ENCODE assay signal across 12 mouse cellular contexts in the genomic region with DNA sequence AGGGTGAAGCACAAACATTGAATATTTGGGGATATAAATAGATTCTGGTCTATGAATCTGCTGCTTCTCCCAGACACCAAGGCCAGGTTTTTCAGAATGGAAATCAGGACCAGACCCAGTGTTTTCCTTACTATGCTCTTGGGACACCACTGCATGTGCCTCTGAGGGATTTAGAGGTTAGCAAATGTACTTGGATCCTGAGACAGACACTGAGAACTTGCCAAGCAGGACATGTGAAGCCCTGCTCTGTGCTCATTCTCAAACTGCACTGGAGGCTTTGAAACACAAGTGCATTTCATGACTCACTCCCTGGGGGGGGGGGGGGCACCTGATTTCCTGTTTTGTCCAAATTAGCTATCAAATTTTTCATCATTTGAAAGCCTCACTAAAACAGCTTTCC. TPM values are rescaled to one million over a fixed set of nuclear protein-coding genes. Genes with fewer than 3 reads are reported as not detected.
A peak's percentile ranks its signal among the peaks of the same experiment; 100 is the strongest.
DNase-seq lines count a peak whose midpoint lies in the region; ATAC-seq lines count a peak whose summit lies in the region.
"Had no signal": no experiment of that assay in that cellular context is flagged by ENCODE, and none has a peak within 500 bp of the region (broad histone marks: within the 10 kb centered on the region; RNA-seq: fewer than 3 reads in every experiment).

No protein-coding gene starts in this region.

- H3K27me3 ChIP-seq in forebrain, embryonic 13.5 days = peaks cover 12% of the 10 kb centered on the region; the same call in 1 of the 2 replicates
- peaks cover 9% of the 10 kb centered on the region; the same call in 1 of the 2 replicates for H3K27me3 ChIP-seq in midbrain, embryonic 15.5 days (replicated peaks)
- H3K27me3 ChIP-seq: heart, embryonic 13.5 days had no signal

- DNase-seq in heart, adult 18-20 months = peak; percentile 7 to 55
- DNase-seq in heart, postnatal 25 days (ENCODE audit: low spot score) = no peak
- peak; percentile 72 for DNase-seq in NIH3T3 (ENCODE audit: low read depth)
- DNase-seq in cerebellum, adult 11-12 months = no peak
- no peak for DNase-seq in right cerebral cortex, postnatal 14 days
- DNase-seq in kidney, adult 9 months = no peak
- DNase-seq: kidney, postnatal 36 days had no signal

- H3K4me3 ChIP-seq in forebrain, embryonic 13.5 days = no peak overlapping the region
- H3K4me3 ChIP-seq in midbrain, embryonic 15.5 days = no peak overlapping the region
- H3K4me3 ChIP-seq: heart, embryonic 13.5 days had no signal

- H3K4me1 ChIP-seq in forebrain, embryonic 13.5 days = no peaks in the 10 kb centered on the region
- peaks cover 3% of the 10 kb centered on the region; the same call in 1 of the 2 replicates for H3K4me1 ChIP-seq in midbrain, embryonic 15.5 days
- H3K4me1 ChIP-seq: heart, embryonic 13.5 days had no signal

- peak; percentile 41; the same call in 1 of the 2 replicates for ATAC-seq in forebrain, embryonic 13.5 days
- no peak for ATAC-seq in midbrain, embryonic 15.5 days (replicated peaks)
- ATAC-seq: lung, postnatal 0 days had no signal

- no peak overlapping the region for H3K9ac ChIP-seq in forebrain, embryonic 13.5 days
- no peak overlapping the region for H3K9ac ChIP-seq in midbrain, embryonic 15.5 days
- H3K9ac ChIP-seq: heart, embryonic 13.5 days had no signal

- intact Hi-C loops in heart, postnatal 25 days (cut with DNase I) = no loop called here

- H3K36me3 ChIP-seq in forebrain, embryonic 13.5 days (ENCODE audit: poor library complexity, severe bottlenecking) = no peaks in the 10 kb centered on the region
- no peaks in the 10 kb centered on the region for H3K36me3 ChIP-seq in midbrain, embryonic 15.5 days (replicated peaks)
- H3K36me3 ChIP-seq: heart, embryonic 13.5 days had no signal

- no peaks in the 10 kb centered on the region for H3K9me3 ChIP-seq in forebrain, embryonic 13.5 days (replicated peaks)
- no peaks in the 10 kb centered on the region for H3K9me3 ChIP-seq in midbrain, embryonic 15.5 days
- H3K9me3 ChIP-seq: heart, embryonic 13.5 days had no signal

- peak overlapping the region; percentile 28; the same call in 1 of the 2 replicates for H3K4me2 ChIP-seq in forebrain, embryonic 13.5 days
- no peak overlapping the region for H3K4me2 ChIP-seq in midbrain, embryonic 15.5 days
- H3K4me2 ChIP-seq: heart, embryonic 13.5 days had no signal

- H3K27ac ChIP-seq in forebrain, embryonic 13.5 days = peak overlapping the region; percentile 40; the same call in 1 of the 2 replicates
- H3K27ac ChIP-seq in midbrain, embryonic 15.5 days = peak overlapping the region; percentile 4; the same call in 1 of the 2 replicates
- H3K27ac ChIP-seq: heart, embryonic 13.5 days; stomach, postnatal 0 days had no signal

RNA-seq across cellular contexts. Expression of a gene that starts 37.5 kb away (rescaled TPM):
- not detected for total RNA-seq in heart, adult 18-20 months (2021)
- total RNA-seq in heart, postnatal 25 days (2021) = not detected
- polyA plus RNA-seq in forebrain, embryonic 13.5 days (2015; fragmentation: Nextera tagmentation; extraction: Ambion mirVana) = 1.3 and 2.3 TPM in 2 replicates
- polyA plus RNA-seq in midbrain, embryonic 15.5 days (2015; fragmentation: Nextera tagmentation; extraction: Ambion mirVana) = 4.1 and 5.1 TPM in 2 replicates
- polyA plus RNA-seq: heart, embryonic 13.5 days had no signal

Comparison
In these comparisons a context has a peak if more than half of its experiments do, and no peak if none do; other contexts are left out.
1. DNase-seq: peak in heart, adult 18-20 months (2 of 2) and NIH3T3 (single experiment); none in heart, postnatal 25 days (single experiment), cerebellum, adult 11-12 months (single experiment), right cerebral cortex, postnatal 14 days (single experiment) and kidney, adult 9 months (single experiment).